Mouse (Mus musculus): ENCODE results near the gene Alyref2. TPM values are rescaled to one million over a fixed set of nuclear protein-coding genes. Genes with fewer than 3 reads are reported as not detected.
A peak's percentile ranks its signal among the peaks of the same experiment; 100 is the strongest.

The Alyref2 gene
- polyA plus RNA-seq, 1 experiment from 2014 or later = 28.3 TPM

- no peaks in the 10 kb centered on the region for H3K36me3 ChIP-seq (ENCODE audit: control insufficient read depth, insufficient read depth, low read length)
- peaks cover 6% of the 10 kb centered on the region; the same call in 1 of the 2 replicates for H3K9me3 ChIP-seq (ENCODE audit: control insufficient read depth, low read length)
- WGBS = 93% methylated on average over 13 of the region's 13 CpGs
- no peak overlapping the region for H3K27ac ChIP-seq (ENCODE audit: low read depth, low read length)
- H3K4me3 ChIP-seq (ENCODE audit: low read length) = no peak overlapping the region
- no peak overlapping the region for H3K9ac ChIP-seq (ENCODE audit: low read depth, low read length)
- H3K4me2 ChIP-seq (ENCODE audit: low read length) = no peak overlapping the region
- H3K4me1 ChIP-seq (ENCODE audit: control insufficient read depth, insufficient read depth, low read depth, low read length) = no peaks in the 10 kb centered on the region
- ATAC-seq = no peak
- H3K27me3 ChIP-seq (replicated peaks; ENCODE audit: control insufficient read depth, insufficient read depth, low read length) = no peaks in the 10 kb centered on the region
These were observed 9.0 kb upstream of the Alyref2 start for GRCm38 (mm10) chr1:171494241-171494640.

GRCm38 (mm10) chr1:171495371-171495770 is 7.9 kb upstream of the Alyref2 start:
- Histone ChIP-seq H3K4me1 (ENCODE audit: control insufficient read depth, insufficient read depth, low read depth, low read length) (no peaks in the 10 kb centered on the region), H3K9ac (ENCODE audit: low read depth, low read length) (no peak overlapping the region), H3K4me2 (ENCODE audit: low read length) (no peak overlapping the region), H3K4me3 (ENCODE audit: low read length) (no peak overlapping the region), H3K36me3 (ENCODE audit: control insufficient read depth, insufficient read depth, low read length) (no peaks in the 10 kb centered on the region), H3K9me3 (ENCODE audit: control insufficient read depth, low read length) (peaks cover 3% of the 10 kb centered on the region; the same call in 1 of the 2 replicates), H3K27ac (ENCODE audit: low read depth, low read length) (no peak overlapping the region), H3K27me3 (replicated peaks; ENCODE audit: control insufficient read depth, insufficient read depth, low read length) (no peaks in the 10 kb centered on the region)
- no peak for ATAC-seq
- 89% methylated on average over 6 of the region's 6 CpGs for WGBS

- no peak overlapping the region for H3K4me2 ChIP-seq (ENCODE audit: low read length)
- H3K36me3 ChIP-seq (ENCODE audit: control insufficient read depth, insufficient read depth, low read length) = no peaks in the 10 kb centered on the region
- no peaks in the 10 kb centered on the region for H3K27me3 ChIP-seq (replicated peaks; ENCODE audit: control insufficient read depth, insufficient read depth, low read length)
- peaks cover 2% of the 10 kb centered on the region; the same call in 1 of the 2 replicates for H3K4me1 ChIP-seq (ENCODE audit: control insufficient read depth, insufficient read depth, low read depth, low read length)
- no peak for ATAC-seq
- 77% methylated on average over 5 of the region's 5 CpGs for WGBS
- no peaks in the 10 kb centered on the region for H3K9me3 ChIP-seq (ENCODE audit: control insufficient read depth, low read length)
- no peak overlapping the region for H3K4me3 ChIP-seq (ENCODE audit: low read length)
- H3K9ac ChIP-seq (ENCODE audit: low read depth, low read length) = no peak overlapping the region
- H3K27ac ChIP-seq (ENCODE audit: low read depth, low read length) = no peak overlapping the region
These were observed 3.4 kb upstream of the Alyref2 start for GRCm38 (mm10) chr1:171499856-171500255.

- no peak overlapping the region for H3K4me2 ChIP-seq (ENCODE audit: low read length)
- H3K9me3 ChIP-seq (ENCODE audit: control insufficient read depth, low read length) = no peaks in the 10 kb centered on the region
- no peaks in the 10 kb centered on the region for H3K27me3 ChIP-seq (replicated peaks; ENCODE audit: control insufficient read depth, insufficient read depth, low read length)
- no peaks in the 10 kb centered on the region for H3K36me3 ChIP-seq (ENCODE audit: control insufficient read depth, insufficient read depth, low read length)
- H3K9ac ChIP-seq (ENCODE audit: low read depth, low read length) = no peak overlapping the region
- 54% methylated on average over 6 of the region's 6 CpGs for WGBS
- no peak overlapping the region for H3K27ac ChIP-seq (ENCODE audit: low read depth, low read length)
- H3K4me3 ChIP-seq (ENCODE audit: low read length) = no peak overlapping the region
- ATAC-seq = no peak
- H3K4me1 ChIP-seq (ENCODE audit: control insufficient read depth, insufficient read depth, low read depth, low read length) = peaks cover 5% of the 10 kb centered on the region; the same call in 1 of the 2 replicates
These were observed 2.2 kb upstream of the Alyref2 start for GRCm38 (mm10) chr1:171501016-171501610.

GRCm38 (mm10) chr1:171501636-171502080 is 1.6 kb upstream of the Alyref2 start:
- H3K27ac ChIP-seq (ENCODE audit: low read depth, low read length) = peak overlapping the region; percentile 66
- peaks cover 5% of the 10 kb centered on the region; the same call in 1 of the 2 replicates for H3K4me1 ChIP-seq (ENCODE audit: control insufficient read depth, insufficient read depth, low read depth, low read length)
- H3K4me3 ChIP-seq (ENCODE audit: low read length) = peak overlapping the region; percentile 17; the same call in 1 of the 2 replicates
- H3K36me3 ChIP-seq (ENCODE audit: control insufficient read depth, insufficient read depth, low read length) = no peaks in the 10 kb centered on the region; the same call in 1 of the 2 replicates
- ATAC-seq = no peak
- H3K9me3 ChIP-seq (ENCODE audit: control insufficient read depth, low read length) = no peaks in the 10 kb centered on the region
- H3K27me3 ChIP-seq (replicated peaks; ENCODE audit: control insufficient read depth, insufficient read depth, low read length) = no peaks in the 10 kb centered on the region
- H3K4me2 ChIP-seq (ENCODE audit: low read length) = peak overlapping the region; percentile 77
- peak overlapping the region; percentile 39; the same call in 1 of the 2 replicates for H3K9ac ChIP-seq (ENCODE audit: low read depth, low read length)
- WGBS = 8% methylated on average over 5 of the region's 5 CpGs

- no peaks in the 10 kb centered on the region for H3K9me3 ChIP-seq (ENCODE audit: control insufficient read depth, low read length)
- peak overlapping the region; percentile 94 for H3K27ac ChIP-seq (ENCODE audit: low read depth, low read length)
- under 1% methylated on average over 14 of the region's 14 CpGs for WGBS
- peaks cover 5% of the 10 kb centered on the region; the same call in 1 of the 2 replicates for H3K4me1 ChIP-seq (ENCODE audit: control insufficient read depth, insufficient read depth, low read depth, low read length)
- H3K27me3 ChIP-seq (replicated peaks; ENCODE audit: control insufficient read depth, insufficient read depth, low read length) = no peaks in the 10 kb centered on the region
- peak overlapping the region; percentile 47 for H3K9ac ChIP-seq (ENCODE audit: low read depth, low read length)
- peak; percentile 86 for ATAC-seq
- peak overlapping the region; percentile 77 for H3K4me2 ChIP-seq (ENCODE audit: low read length)
- H3K36me3 ChIP-seq (ENCODE audit: control insufficient read depth, insufficient read depth, low read length) = no peaks in the 10 kb centered on the region; the same call in 1 of the 2 replicates
- peak overlapping the region; percentile 15 for H3K4me3 ChIP-seq (ENCODE audit: low read length)
These were observed 659 bp upstream of the Alyref2 start for GRCm38 (mm10) chr1:171502388-171503249.

- Histone ChIP-seq H3K9ac (ENCODE audit: low read depth, low read length) (peak overlapping the region; percentile 83), H3K36me3 (ENCODE audit: control insufficient read depth, insufficient read depth, low read length) (no peaks in the 10 kb centered on the region; the same call in 1 of the 2 replicates), H3K27ac (ENCODE audit: low read depth, low read length) (peak overlapping the region; percentile 94), H3K27me3 (replicated peaks; ENCODE audit: control insufficient read depth, insufficient read depth, low read length) (no peaks in the 10 kb centered on the region), H3K4me1 (ENCODE audit: control insufficient read depth, insufficient read depth, low read depth, low read length) (peaks cover 5% of the 10 kb centered on the region; the same call in 1 of the 2 replicates), H3K4me3 (ENCODE audit: low read length) (peak overlapping the region; percentile 66), H3K4me2 (ENCODE audit: low read length) (peak overlapping the region; percentile 77), H3K9me3 (ENCODE audit: control insufficient read depth, low read length) (no peaks in the 10 kb centered on the region)
- under 1% methylated on average over 53 of the region's 53 CpGs for WGBS
- peak; percentile 74 for ATAC-seq
These were observed 464 bp downstream of the Alyref2 start for GRCm38 (mm10) chr1:171503592-171504291.

- no peak for ATAC-seq
These were observed 1.3 kb downstream of the Alyref2 start for GRCm38 (mm10) chr1:171504586-171504985.

More at GRCm38 (mm10) chr1:171504586-171504985, 1.3 kb downstream of the Alyref2 start:
- peak overlapping the region; percentile 43; the same call in 1 of the 2 replicates for H3K9ac ChIP-seq (ENCODE audit: low read depth, low read length)
- H3K4me3 ChIP-seq (ENCODE audit: low read length) = peak overlapping the region; percentile 66
- H3K36me3 ChIP-seq (ENCODE audit: control insufficient read depth, insufficient read depth, low read length) = no peaks in the 10 kb centered on the region; the same call in 1 of the 2 replicates
- peak overlapping the region; percentile 77 for H3K4me2 ChIP-seq (ENCODE audit: low read length)
- H3K27ac ChIP-seq (ENCODE audit: low read depth, low read length) = no peak overlapping the region
- H3K27me3 ChIP-seq (replicated peaks; ENCODE audit: control insufficient read depth, insufficient read depth, low read length) = no peaks in the 10 kb centered on the region
- WGBS = 66% methylated on average over 4 of the region's 4 CpGs
- peaks cover 5% of the 10 kb centered on the region; the same call in 1 of the 2 replicates for H3K4me1 ChIP-seq (ENCODE audit: control insufficient read depth, insufficient read depth, low read depth, low read length)
- H3K9me3 ChIP-seq (ENCODE audit: control insufficient read depth, low read length) = no peaks in the 10 kb centered on the region
